Mouse (Mus musculus) neural tube, embryonic 11.5 days (tissue): ENCODE measurements around the gene Gm14190. TPM values are rescaled to one million over a fixed set of nuclear protein-coding genes. Genes with fewer than 3 reads are reported as not detected.
"Not testable (repeated sequence)": the region's sequence is repeated elsewhere in the genome, so short reads cannot be mapped to it uniquely, and the experiment has no call there.

Experiments
- ATAC-seq: fragments of 200-750 bp; cut with Nextera tagmentation; 2 replicates; pipeline ENCODE4 v1.8.0; 2017; ENCODE audit warnings: moderate number of reproducible peaks, mild to moderate bottlenecking, moderate TSS enrichment, moderate library complexity; ENCODE audit not compliant: insufficient read depth, low FRiP score, low TSS enrichment
- DNase-seq: peaks from one replicate; pipeline ENCODE4 v3.0.0-alpha.2; 2015; ENCODE audit warnings: low spot score
- H3K27ac ChIP-seq: fragments of 300-500 bp; sonication (generic); 2 replicates; pipeline ENCODE4 v1.5.1; 2014; ENCODE audit warnings: low read depth, mild to moderate bottlenecking, low read length
- H3K27me3 ChIP-seq: fragments of 300-500 bp; sonication (generic); 2 replicates; pipeline ENCODE4 v1.6.1; 2014; ENCODE audit warnings: mild to moderate bottlenecking, low read length, mixed read lengths; ENCODE audit not compliant: control insufficient read depth, insufficient read depth
- H3K36me3 ChIP-seq: fragments of 300-500 bp; sonication (generic); 2 replicates; pipeline ENCODE4 v1.6.1; 2014; ENCODE audit warnings: mild to moderate bottlenecking, low read length, moderate library complexity, mixed read lengths; ENCODE audit not compliant: control insufficient read depth, insufficient read depth
- H3K4me1 ChIP-seq: fragments of 300-500 bp; sonication (generic); 2 replicates; pipeline ENCODE4 v1.6.1; 2014; ENCODE audit warnings: low read length, mixed read lengths; ENCODE audit not compliant: control insufficient read depth, insufficient read depth
- H3K4me2 ChIP-seq: fragments of 300-500 bp; sonication (generic); 2 replicates; pipeline ENCODE4 v1.6.1; 2014; ENCODE audit warnings: low read depth, mild to moderate bottlenecking, moderate library complexity
- H3K4me3 ChIP-seq: fragments of 300-500 bp; sonication (generic); 2 replicates; pipeline ENCODE4 v1.5.1; 2014; ENCODE audit warnings: low read depth, low read length
- H3K9ac ChIP-seq: fragments of 300-500 bp; sonication (generic); 2 replicates; pipeline ENCODE4 v1.6.1; 2014; ENCODE audit warnings: mild to moderate bottlenecking, low read length
- H3K9me3 ChIP-seq: fragments of 300-500 bp; sonication (generic); 2 replicates; pipeline ENCODE4 v1.6.1; 2016; ENCODE audit warnings: low read length; ENCODE audit not compliant: control insufficient read depth
- WGBS: fragments of 180-500 bp; shearing (Covaris S2); extraction: QIAGEN DNeasy Blood & Tissue Kit; methylation state at CpG from one replicate; pipeline ENCODE4 v1.1.7; 2014; 5-methylcytosine and 5-hydroxymethylcytosine counted together
- polyA plus RNA-seq: library from polyadenylated mRNA; unstranded; fragments of >200 nt; fragmentation: Nextera tagmentation; extraction: Ambion mirVana; gene quantifications from 2 replicates; pipeline ENCODE4 v1.2.1, GENCODE M21; 2014

The Gm14190 gene
- not detected in 2 replicates for polyA plus RNA-seq

DNA sequence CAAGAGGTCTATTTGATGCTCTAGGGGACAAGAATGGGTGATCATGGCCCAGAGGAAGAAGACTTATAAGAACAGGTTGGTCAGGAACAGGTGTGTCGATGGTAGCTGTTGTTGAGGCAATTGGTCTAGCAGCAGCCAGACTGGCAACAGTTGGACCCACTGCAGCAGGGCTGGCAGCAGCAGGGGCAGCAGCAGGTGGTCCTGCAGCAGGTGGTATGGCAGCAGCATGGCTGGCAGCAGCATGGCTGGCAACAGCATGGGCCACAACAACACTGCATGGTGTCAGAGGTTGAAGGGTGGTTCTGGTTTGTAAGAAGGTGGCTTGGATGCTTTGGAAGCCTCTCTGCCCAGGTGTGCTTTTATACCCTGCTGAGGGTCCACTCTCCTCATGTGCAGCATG lies at the start of gene Gm14190:
Gene Gm14190, minus strand, starts transcription at position 278 of the 400 bp plus-strand sequence.
- Histone ChIP-seq H3K4me1 (no peaks in the 10 kb centered on the region), H3K4me2 (no peak within 1 kb of the TSS), H3K9me3 (no peaks in the 10 kb centered on the region), H3K27ac (no peak within 1 kb of the TSS), H3K9ac (no peak within 1 kb of the TSS), H3K4me3 (no peak within 1 kb of the TSS), H3K27me3 (no peaks in the 10 kb centered on the region), H3K36me3 (no peaks in the 10 kb centered on the region)
- ATAC-seq (no peak), DNase-seq (no peak)
- 88% methylated on average over 1 of the region's 1 CpGs for WGBS

DNA sequence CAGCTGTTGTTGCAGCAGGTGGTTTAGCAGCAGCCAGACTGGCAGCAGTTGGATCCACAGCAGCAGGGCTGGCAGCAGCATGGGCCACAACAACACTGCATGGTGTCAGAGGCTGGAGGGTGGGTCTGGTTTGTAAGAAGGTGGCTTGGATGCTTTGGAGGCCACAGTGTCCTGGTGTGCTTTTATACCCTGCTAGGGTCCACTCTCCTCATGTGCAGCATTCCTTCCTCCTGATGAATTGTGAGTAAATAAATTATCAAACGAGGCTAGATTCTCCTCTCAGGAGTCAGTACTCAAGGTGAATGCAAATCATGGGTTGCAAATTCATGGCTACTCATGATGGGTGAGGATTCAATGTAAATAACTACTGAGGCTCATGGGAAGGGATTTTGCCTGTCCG lies 43.6 kb upstream of the Gm14190 start, which contains the start of gene Gm14180:
Gene Gm14180, minus strand, starts transcription at position 101 of the 400 bp plus-strand sequence.
- ATAC-seq (no peak), DNase-seq (no peak)
- Histone ChIP-seq H3K27me3 (no peaks in the 10 kb centered on the region), H3K9ac (no peak within 1 kb of the TSS), H3K27ac (no peak within 1 kb of the TSS), H3K36me3 (no peaks in the 10 kb centered on the region), H3K4me3 (no peak within 1 kb of the TSS), H3K4me2 (no peak within 1 kb of the TSS), H3K9me3 (no peaks in the 10 kb centered on the region), H3K4me1 (no peaks in the 10 kb centered on the region)
- 77% methylated on average over 2 of the region's 2 CpGs for WGBS

DNA sequence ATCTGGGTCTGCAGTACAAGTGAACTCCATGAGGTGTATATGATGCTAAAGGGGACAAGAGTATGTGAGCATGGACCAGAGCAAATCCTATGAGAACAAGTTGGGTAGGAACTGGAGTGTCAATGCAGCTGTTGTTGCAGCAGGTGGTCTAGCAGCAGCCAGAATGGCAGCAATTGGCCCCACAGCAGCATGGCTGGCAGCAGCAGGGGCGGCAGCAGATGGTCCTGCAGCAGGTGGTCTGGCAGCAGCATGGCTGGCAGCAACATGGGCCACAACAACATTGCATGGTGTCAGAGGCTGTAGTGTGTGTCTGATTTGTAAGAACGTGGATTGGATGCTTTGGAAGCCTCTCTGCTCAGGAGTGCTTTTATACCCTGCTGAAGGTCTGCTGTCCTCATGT lies 33.5 kb upstream of the Gm14190 start:
- Histone ChIP-seq H3K9ac (no peak overlapping the region), H3K27ac (no peak overlapping the region), H3K4me2 (no peak overlapping the region), H3K36me3 (no peaks in the 10 kb centered on the region), H3K27me3 (no peaks in the 10 kb centered on the region), H3K9me3 (no peaks in the 10 kb centered on the region), H3K4me1 (no peaks in the 10 kb centered on the region), H3K4me3 (no peak overlapping the region)
- 77% methylated on average over 2 of the region's 2 CpGs for WGBS
- no peak for ATAC-seq
- no peak for DNase-seq

DNA sequence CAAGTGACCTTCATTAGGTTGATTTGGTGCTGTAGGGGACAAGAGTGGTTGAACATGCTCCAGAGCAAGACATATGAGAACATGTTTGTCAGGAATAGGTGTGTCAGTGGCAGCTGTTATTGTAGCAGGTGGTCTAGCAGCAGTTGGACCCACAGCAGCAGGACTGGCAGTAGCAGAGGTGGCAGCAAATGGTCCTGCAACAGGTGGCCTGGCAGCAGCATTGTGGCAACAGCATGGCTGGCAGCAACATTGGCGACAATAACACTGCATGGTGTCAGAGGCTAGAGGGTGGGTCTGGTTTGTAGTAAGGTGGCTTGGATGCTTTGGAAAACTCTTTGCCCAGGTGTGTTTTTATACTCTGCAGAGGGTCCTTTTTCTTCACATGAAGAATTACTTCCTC lies 28.2 kb upstream of the Gm14190 start:
- Histone ChIP-seq H3K9ac (no peak overlapping the region), H3K27me3 (no peaks in the 10 kb centered on the region), H3K9me3 (no peaks in the 10 kb centered on the region), H3K4me1 (no peaks in the 10 kb centered on the region), H3K27ac (no peak overlapping the region), H3K4me2 (no peak overlapping the region), H3K36me3 (no peaks in the 10 kb centered on the region), H3K4me3 (no peak overlapping the region)
- WGBS, result 91% methylated on average over 1 of the region's 1 CpGs
- no peak for DNase-seq
- no peak for ATAC-seq

DNA sequence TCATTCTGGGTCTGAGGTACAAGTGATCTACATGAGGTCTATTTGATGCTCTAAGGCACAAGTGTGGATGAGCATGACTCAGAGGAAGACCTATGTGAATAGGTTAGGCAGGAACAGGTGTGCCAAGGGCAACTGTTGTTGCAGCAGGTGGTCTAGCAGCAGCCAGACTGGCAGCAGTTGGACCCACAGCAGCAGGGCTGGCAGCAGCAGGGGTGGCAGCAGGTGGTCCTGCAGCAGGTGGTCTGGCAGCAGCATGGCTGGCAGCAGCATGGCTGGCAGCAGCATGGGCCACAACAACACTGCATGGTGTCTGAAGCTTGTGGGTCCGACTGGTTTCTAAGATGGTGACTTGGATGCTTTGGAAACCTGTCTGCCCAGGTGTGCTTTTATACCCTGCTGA lies 5.3 kb downstream of the Gm14190 start:
- not testable (repeated sequence) for H3K36me3 ChIP-seq, H3K27ac ChIP-seq, H3K27me3 ChIP-seq, H3K4me1 ChIP-seq, H3K9me3 ChIP-seq, H3K4me3 ChIP-seq, H3K9ac ChIP-seq, DNase-seq, H3K4me2 ChIP-seq, ATAC-seq
- 79% methylated on average over 1 of the region's 1 CpGs for whole genome bisulfite sequencing

DNA sequence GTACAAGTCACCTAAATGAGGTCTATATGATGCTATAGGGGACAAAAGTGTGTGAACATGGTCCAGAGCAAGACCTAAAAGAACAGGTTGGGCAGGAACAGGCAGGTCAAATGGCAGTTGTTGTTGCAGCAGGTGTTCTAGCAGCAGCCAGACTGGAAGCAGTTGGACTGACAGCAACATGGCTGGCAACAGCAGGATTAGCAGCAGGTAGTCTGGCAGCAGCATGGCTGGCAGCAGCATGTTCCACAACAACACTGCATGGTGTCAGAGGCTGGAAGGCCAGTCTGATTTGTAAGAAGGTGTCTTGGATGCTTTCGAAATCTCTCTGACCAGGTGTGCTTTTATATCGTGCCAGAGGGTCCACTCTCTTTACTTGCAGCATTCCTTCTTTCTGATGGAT lies 7.1 kb downstream of the Gm14190 start:
- H3K4me3 ChIP-seq, result no peak overlapping the region
- 89% methylated on average over 2 of the region's 2 CpGs for WGBS
- H3K4me1 ChIP-seq, result no peaks in the 10 kb centered on the region
- no peak overlapping the region for H3K4me2 ChIP-seq
- no peaks in the 10 kb centered on the region for H3K27me3 ChIP-seq
- ATAC-seq (no peak), DNase-seq (no peak)
- no peaks in the 10 kb centered on the region for H3K36me3 ChIP-seq
- H3K9ac ChIP-seq, result no peak overlapping the region
- H3K27ac ChIP-seq, result no peak overlapping the region
- H3K9me3 ChIP-seq, result no peaks in the 10 kb centered on the region

DNA sequence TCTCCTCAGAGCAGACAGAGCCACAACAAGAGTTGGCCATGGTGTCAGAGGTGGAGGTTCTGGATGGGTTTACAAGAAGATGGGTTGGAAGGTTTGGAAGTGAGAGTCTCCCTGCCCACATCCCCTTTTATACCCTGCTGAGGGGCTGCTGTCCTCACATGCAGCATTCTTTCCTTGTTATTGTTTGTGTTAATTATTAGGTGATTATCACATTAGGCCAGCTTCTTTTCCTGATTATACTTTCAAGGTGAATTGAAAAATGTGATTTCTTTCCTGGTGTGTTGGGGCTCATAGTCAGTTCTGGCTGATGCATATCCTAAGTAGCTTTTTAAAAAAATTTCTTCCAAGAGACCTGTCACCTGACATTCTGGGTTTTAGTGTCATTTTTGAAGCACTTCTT lies 24.7 kb downstream of the Gm14190 start, which contains the start of gene Krtap4-6:
Gene Krtap4-6, minus strand, starts transcription at position 101 of the 400 bp plus-strand sequence.
- no peak within 1 kb of the TSS for H3K4me2 ChIP-seq

DNA sequence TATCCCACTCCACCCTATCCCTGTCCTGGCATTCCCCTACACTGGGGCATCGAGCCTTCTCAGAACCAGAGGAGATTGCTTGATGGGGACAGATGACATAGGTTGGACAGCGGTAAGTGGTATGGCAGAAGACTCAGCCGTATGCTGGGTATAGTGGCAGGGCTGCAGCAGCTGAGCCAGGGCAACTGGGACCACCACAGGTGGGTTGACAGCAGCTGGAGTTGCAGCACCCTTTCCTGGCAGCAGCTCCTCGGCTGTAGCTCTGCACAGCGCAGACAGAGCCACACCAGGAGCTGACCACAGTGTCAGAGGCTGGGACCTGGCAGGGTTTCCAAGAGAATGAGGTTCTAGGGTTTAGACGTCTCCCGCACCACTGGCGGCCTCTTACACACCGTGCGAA lies 27.7 kb downstream of the Gm14190 start:
- Histone ChIP-seq H3K27ac (no peak overlapping the region), H3K9me3 (no peaks in the 10 kb centered on the region), H3K36me3 (no peaks in the 10 kb centered on the region), H3K4me2 (no peak overlapping the region), H3K4me1 (no peaks in the 10 kb centered on the region), H3K9ac (no peak overlapping the region), H3K27me3 (no peaks in the 10 kb centered on the region), H3K4me3 (no peak overlapping the region)
- no peak for ATAC-seq
- DNase-seq, result no peak
- WGBS, result 92% methylated on average over 10 of the region's 10 CpGs

More for the DNA sequence above, 24.7 kb downstream of the Gm14190 start, which contains the start of gene Krtap4-6:
- no peak within 1 kb of the TSS for H3K4me3 ChIP-seq
- H3K27me3 ChIP-seq, result no peaks in the 10 kb centered on the region
- no peaks in the 10 kb centered on the region for H3K9me3 ChIP-seq
- DNase-seq (no peak), ATAC-seq (no peak)
- H3K27ac ChIP-seq, result no peak within 1 kb of the TSS
- H3K36me3 ChIP-seq, result no peaks in the 10 kb centered on the region
- no peaks in the 10 kb centered on the region for H3K4me1 ChIP-seq
- H3K9ac ChIP-seq, result no peak within 1 kb of the TSS

DNA sequence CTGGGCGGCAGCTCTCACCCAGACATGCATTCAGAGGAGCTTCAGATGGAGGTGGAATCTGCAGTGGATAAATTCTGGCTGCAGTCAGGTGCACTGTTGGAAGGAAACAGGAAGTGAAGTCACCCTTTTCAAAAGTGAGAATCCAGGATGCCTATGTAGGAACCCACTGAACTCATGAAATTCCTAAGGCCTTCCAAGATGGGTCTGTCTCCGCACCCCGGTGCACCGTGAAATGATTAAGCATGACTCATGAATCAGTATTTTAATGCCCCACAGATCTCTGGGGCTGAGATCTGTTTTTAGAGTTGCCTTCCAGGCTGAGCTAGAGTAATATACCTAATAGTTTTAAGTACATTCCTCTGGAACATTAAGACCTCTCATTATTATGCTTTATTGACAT lies 31.3 kb downstream of the Gm14190 start:
- no peaks in the 10 kb centered on the region for H3K36me3 ChIP-seq
- DNase-seq, result no peak
- H3K4me1 ChIP-seq, result no peaks in the 10 kb centered on the region
- H3K9ac ChIP-seq, result no peak overlapping the region
- no peak overlapping the region for H3K4me3 ChIP-seq
- ATAC-seq, result no peak
- no peaks in the 10 kb centered on the region for H3K27me3 ChIP-seq
- no peak overlapping the region for H3K4me2 ChIP-seq
- H3K9me3 ChIP-seq, result no peaks in the 10 kb centered on the region
- no peak overlapping the region for H3K27ac ChIP-seq
- 90% methylated on average over 4 of the region's 4 CpGs for WGBS
